Mouse (Mus musculus): ENCODE results near the gene Olfr775.

The Olfr775 gene

DNA sequence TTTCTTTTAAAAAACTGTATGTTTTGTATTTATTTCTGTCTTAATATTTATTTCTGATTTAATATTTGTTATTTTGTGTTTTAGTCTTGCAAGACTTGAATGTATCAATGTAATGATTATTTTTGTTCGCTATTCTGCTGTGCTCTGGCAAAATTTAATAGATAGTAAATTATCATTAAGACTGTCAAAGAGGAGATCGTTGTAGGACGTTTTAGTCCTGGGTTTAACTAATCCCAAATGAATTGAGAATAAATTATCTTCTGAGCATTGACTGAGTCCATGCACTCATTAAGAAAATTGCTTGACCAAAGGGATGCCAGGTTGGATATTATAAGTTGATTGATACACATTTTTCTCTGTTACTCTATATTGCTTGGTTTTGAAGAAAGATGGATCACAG is at the start of gene Olfr775:
Olfr775 (plus strand) TSS at position 301 of the 400 bp plus-strand sequence.
- no peak for DNase-seq (ENCODE audit: low spot score)

DNA sequence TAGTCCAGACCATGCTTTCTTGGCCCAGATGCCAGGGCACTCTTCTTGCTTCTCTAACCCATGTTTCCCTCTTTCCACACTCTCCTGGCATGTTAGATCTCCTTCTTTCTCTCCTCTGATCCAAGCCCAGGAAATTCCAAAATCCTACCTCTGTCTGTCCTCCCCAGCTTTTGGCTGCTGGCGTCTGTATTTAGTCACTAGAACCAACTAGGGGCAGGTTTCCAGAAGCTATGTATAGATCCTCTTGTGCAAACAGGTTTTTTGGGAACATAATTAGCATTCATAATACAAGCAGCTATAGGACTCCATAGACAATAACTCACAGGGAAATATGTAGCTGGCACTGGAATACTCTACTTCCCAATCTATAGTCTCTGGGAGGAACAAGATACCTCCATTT is 17.5 kb upstream of the Olfr775 start:
- no peak for DNase-seq (ENCODE audit: low spot score)

DNA sequence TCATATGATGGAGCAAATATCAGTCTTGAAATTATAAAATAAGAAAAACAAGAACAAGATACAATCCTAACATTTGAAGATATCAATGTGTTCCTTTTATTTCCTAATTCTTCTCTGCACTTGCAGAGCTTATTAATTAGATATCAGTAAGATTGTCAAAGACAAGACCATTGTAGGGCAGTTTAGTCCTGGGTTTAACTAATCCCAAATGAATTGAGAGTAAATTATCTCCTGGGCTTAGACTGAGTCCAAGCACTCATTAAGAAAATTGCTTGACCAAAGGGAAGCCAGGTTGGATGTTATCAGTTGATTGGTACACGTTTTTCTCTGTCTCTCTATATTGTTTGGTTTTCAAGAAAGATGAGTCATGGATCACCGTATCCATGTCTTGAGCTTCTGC is 12.3 kb upstream of the Olfr775 start, which contains the start of gene Olfr774:
Olfr774 (plus strand) TSS at position 301 of the 400 bp plus-strand sequence.
- no peak for DNase-seq (ENCODE audit: low spot score)

DNA sequence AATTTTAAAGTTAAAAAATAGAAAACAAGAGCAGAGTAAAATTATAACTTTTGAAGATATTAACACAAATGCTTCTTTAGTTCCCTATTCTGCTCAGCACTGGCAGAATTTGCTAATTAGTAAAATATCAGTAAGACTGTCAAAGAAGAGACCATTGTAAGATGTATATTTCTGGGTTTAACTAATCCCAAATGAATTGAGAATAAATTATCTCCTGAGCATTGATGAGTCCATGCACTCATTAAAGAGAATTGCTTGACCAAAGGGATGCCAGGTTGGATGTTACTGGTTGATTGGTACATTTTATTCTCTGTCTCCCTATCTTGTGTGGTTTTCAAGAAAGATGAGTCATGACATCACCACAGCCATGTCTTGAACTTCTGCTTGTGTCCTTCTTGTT is 10.6 kb downstream of the Olfr775 start, which contains the start of gene Olfr776:
Olfr776 (plus strand) TSS at position 301 of the 400 bp plus-strand sequence.
- no peak for DNase-seq (ENCODE audit: low spot score)

DNA sequence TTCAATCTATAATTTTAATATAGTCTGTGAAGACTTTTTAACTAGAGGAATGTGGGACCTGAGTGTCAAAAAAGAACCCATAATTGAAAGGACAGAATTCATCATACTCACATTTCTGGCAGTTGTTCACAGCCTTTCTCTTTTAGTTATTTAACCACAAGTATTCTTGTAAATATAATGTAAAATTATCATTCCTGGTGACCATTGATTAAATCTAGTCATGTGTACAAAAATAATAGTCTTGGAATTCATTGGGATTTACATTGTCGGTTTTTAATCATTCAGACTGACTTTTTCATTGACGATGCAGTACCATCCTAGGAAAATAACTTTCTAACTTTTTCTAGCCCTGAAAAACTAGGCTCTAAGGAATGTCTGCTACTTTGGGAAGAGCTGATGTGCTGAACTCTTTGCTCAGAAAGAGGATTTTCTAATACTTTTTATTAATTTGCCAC is 22.9 kb downstream of the Olfr775 start, which contains the start of gene Olfr777:
Olfr777 (minus strand) TSS at position 405 of the 455 bp plus-strand sequence.
- DNase-seq (ENCODE audit: low spot score): no peak
